Mouse (Mus musculus): ENCODE results near the gene Flvcr2.

The Flvcr2 gene

DNA sequence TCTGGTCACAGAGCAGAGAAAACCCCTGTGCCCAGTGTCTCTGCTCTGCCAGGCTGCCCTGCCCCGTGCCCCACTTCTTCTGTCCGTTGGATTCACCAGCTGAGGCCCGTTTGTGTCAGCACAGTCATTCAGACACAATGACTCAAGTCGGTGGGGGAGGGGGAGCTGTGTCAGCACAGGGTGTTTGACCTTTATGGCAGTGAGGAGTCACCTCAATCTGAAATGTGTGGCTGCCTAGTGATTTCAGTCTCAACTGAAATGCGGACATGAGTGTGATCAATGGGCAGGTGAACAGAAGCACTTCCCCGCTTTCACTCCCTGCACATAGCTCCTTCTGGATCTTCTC is 16.4 kb upstream of the Flvcr2 start:
- no peak for DNase-seq (ENCODE audit: low spot score)

DNA sequence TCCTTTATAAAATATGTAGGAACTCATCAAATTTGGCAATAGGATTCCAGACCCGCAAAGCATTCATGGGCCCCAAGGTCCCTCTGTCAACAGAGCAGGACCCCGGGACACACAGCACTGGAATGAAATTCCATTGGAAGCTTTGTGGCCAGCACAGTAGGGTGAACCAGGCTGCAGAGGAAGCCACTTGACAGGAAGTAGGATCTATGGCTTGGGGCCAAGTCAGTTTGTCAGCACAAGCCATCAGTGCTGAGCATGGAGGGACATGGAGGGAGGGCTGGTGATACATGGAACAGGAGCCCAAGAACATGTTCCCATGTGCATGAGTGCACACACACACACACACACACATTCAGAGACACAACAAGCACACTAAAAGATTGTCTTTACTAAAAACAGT is 10.1 kb upstream of the Flvcr2 start:
- no peak for DNase-seq (ENCODE audit: low spot score)

DNA sequence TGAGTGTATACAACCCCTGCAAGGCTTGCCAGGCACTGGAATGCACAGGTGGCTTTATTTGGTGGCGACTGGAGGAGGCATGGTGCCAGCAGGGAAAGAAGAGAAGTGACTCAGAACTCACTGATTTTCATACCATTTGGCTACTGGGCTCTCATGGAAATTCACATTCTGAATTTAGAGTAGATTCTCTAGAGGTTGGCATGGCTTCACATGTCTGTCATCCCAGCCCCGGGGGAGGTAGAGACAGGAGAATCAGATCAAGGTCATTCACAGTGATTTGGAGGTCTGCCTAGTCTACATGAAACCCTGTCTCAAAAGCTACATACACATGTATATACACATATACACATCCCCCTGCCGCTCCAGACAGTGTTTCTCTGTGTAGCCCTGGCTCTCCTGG is 9.4 kb upstream of the Flvcr2 start:
- DNase-seq (ENCODE audit: low spot score): no peak

- no peak for DNase-seq (ENCODE audit: low spot score)
These were observed 419 bp downstream of the Flvcr2 start for GRCm38 (mm10) chr12:85746696-85747219.

- DNase-seq (ENCODE audit: low spot score): no peak
These were observed 1.0 kb downstream of the Flvcr2 start for GRCm38 (mm10) chr12:85747343-85747742.

GRCm38 (mm10) chr12:85749861-85750260 is 3.5 kb downstream of the Flvcr2 start:
- DNase-seq (ENCODE audit: low spot score): no peak

GRCm38 (mm10) chr12:85752116-85752515 is 5.8 kb downstream of the Flvcr2 start:
- DNase-seq (ENCODE audit: low spot score): no peak

DNA sequence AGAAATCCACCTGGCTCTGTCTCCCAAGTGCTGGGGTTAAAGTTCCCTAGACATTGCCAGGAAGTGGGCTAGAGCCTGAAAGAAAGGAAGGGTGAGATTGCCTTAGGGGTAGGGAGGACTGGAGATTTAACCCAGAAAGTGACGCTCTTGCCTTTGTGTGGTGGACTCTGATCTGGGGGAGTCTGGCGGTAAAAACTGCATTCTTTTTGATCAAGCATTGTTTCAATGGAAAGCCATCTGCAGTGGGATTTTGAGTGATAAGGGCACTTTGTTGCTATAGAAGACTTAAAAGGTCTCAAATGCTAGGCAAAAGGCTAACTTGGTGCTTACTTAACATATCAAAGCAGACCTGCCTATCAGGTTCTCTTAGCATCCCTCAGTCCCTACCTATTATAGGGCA is 6.9 kb downstream of the Flvcr2 start:
- no peak for DNase-seq (ENCODE audit: low spot score)

GRCm38 (mm10) chr12:85754611-85755265 is 8.4 kb downstream of the Flvcr2 start:
- DNase-seq (ENCODE audit: low spot score): no peak

GRCm38 (mm10) chr12:85756455-85756854 is 10.1 kb downstream of the Flvcr2 start:
- no peak for DNase-seq (ENCODE audit: low spot score)

DNA sequence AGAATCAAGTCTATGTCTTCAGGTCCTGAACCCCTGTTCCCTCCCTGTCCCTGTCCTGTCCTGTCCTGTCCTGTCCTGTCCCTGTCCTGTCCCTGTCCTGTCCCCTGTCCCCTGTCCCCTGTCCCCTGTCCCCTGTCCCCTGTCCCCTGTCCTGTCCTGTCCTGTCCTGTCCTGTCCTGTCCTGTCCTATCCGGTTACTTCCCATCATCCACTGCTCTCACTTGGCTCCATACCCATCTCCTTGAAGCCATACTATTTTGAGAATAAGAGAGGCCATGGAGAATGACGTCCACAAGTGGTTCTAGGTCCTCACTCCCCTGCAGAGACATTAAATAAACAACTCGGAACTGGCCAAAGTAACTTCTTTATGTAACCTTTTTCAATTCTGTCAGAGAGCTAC is 10.7 kb downstream of the Flvcr2 start:
- no peak for DNase-seq (ENCODE audit: low spot score)

- DNase-seq (ENCODE audit: low spot score): no peak
These were observed 12.4 kb downstream of the Flvcr2 start for GRCm38 (mm10) chr12:85758741-85759140.

DNA sequence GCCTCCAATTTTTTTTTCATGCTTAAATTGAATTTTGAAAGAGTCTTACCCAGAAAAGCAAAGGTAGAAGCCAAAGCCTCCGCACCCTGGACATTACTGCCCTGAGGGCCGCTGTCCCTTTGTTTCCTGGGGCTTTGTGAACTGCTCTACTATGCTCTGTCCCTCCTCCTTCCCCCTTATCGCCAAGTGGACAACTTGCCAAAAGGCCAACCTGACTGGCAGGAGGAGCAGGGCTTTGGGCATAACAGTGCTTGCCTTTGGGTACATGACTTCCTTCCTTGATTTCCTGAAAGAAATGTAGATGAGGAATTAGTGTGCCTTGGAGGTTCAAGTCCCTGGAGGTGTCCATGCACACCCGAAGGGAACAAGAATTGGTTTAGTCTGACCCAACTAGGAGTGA is 15.1 kb downstream of the Flvcr2 start:
- no peak for DNase-seq (ENCODE audit: low spot score)

DNA sequence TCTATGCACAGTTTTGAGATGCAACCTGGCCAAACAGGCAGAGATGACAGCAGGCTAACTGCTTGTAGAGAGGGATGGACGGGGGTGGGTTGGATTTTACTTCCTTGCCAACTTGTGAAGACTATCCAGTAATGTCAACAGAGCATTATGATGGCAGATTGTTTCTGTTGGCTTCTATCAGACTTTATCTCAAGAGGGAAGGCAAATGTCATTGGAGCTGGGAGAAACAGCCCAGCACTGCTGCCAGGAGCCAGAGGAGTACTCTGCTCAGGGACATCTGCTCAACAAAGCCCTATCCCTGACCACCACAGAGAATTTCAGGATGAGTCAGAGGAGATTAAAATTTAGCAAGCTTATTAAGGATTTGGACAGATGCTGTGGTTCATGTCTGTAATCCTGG is 18.3 kb downstream of the Flvcr2 start:
- DNase-seq (ENCODE audit: low spot score): no peak

- no peak for DNase-seq (ENCODE audit: low spot score)
These were observed 19.9 kb downstream of the Flvcr2 start for GRCm38 (mm10) chr12:85766287-85766686.

- no peak for DNase-seq (ENCODE audit: low spot score)
These were observed 21.4 kb downstream of the Flvcr2 start for GRCm38 (mm10) chr12:85767750-85768149.

DNA sequence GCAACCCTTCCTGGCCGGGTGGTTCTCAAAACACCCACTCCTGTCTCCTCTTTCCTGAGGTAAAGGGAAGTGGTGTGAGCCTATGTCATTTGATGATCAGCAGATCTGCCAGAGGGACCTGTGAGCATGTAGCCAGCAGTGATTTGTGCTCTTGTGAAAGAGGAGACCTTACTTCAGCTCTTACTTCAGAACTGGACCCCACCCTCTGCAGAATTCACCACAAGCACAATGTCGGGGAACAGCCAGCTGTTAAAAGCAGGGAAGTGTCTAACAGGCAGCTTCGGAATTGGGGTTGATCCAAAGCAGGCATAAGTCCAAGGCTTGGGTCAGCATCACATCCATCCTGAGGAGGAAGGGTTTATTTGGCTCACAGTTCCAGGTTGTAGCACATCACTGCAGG is 25.0 kb downstream of the Flvcr2 start:
- DNase-seq (ENCODE audit: low spot score): no peak

- DNase-seq (ENCODE audit: low spot score): no peak
These were observed 32.6 kb downstream of the Flvcr2 start for GRCm38 (mm10) chr12:85778962-85779361.

GRCm38 (mm10) chr12:85779707-85780106 is 33.4 kb downstream of the Flvcr2 start:
- DNase-seq (ENCODE audit: low spot score): no peak

GRCm38 (mm10) chr12:85781606-85782005 is 35.3 kb downstream of the Flvcr2 start:
- no peak for DNase-seq (ENCODE audit: low spot score)

- no peak for DNase-seq (ENCODE audit: low spot score)
These were observed 38.8 kb downstream of the Flvcr2 start for GRCm38 (mm10) chr12:85784916-85785815.

DNA sequence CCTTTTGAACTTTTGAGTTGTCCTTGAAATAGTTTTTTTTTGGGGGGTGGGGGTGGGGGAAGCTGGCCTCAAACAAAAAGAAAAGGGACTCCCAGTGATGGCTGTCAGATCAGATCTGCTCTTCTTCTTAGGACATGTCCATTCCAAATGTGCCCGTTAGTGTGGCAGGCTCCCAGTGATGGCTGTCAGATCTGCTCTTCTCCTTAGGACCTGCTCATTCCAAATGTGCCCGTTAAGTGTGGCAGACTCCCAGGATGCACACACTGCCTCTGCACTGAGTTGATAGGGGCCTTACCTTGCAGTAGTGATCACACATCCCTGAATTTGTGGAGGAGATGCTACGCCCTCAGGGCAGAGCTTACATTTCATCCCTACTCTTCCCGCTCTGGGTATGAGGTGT is 45.8 kb downstream of the Flvcr2 start:
- no peak for DNase-seq (ENCODE audit: low spot score)

- peak; percentile 28 for DNase-seq (ENCODE audit: low spot score)
These were observed 46.5 kb downstream of the Flvcr2 start for GRCm38 (mm10) chr12:85792821-85793346.

Data from ovary, postnatal 36 days (tissue).